Mouse (Mus musculus): ENCODE data around the gene Vps9d1. TPM values are rescaled to one million over a fixed set of nuclear protein-coding genes. Genes with fewer than 3 reads are reported as not detected.
A peak's percentile ranks its signal among the peaks of the same experiment; 100 is the strongest.

Gene Vps9d1
- 55.7 and 110 TPM in 2 replicates for polyA plus RNA-seq (2012; rRNA removed)

DNA sequence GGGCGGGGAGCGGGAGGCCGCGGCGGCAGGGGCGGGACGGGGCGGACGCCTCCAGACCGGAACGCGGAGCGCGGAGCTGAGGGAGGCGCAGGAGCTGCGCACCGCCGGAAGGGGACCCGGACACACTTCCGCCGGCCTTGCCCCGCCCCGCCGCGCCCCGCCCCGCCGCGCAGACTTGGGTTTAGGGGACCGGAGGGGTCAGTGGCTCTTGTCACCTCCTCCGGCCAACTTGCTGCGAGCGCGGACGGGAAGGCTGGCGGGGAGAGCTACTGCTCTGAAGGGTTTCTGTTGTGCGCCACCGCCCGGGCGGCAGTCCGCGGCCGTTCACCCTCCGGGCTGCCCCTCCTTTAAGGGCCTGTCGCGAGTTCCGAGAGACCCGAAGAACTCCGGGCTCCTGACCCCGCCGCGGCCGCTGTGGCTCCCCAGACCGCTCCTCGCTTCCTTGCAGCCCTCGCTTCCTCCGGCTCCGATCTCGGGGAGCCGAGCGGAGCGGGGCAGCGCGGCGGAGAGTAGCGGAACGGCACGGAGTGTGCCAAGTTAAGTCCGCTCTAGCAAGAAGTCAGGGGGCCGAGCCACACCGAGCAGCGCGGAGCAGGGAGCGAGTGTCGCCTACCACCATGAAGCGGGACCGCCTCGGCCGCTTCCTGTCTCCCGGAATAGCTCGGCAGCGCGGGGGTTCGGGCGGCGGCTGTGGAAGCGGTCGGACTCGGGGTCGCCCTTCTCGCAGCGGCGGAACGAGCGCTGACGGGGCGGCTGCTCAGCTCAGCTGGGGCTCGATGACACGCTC lies at the start of gene Vps9d1, which contains the start of gene Zfp276:
Gene Vps9d1, minus strand, starts transcription at position 250 of the 787 bp plus-strand sequence.
Gene Zfp276, plus strand, starts transcription at position 97 of the 787 bp plus-strand sequence.
- Histone ChIP-seq H3K36me3 (ENCODE audit: control insufficient read depth, insufficient read depth, low read length) (peaks cover 21% of the 10 kb centered on the region), H3K27ac (ENCODE audit: insufficient read depth, low read length) (peak within 1 kb of the TSS; percentile 78), H3K4me3 (ENCODE audit: extremely low read depth, insufficient read depth, insufficient read length) (peak within 1 kb of the TSS; percentile 92), H3K27me3 (ENCODE audit: control insufficient read depth, insufficient read depth, low read length) (no peaks in the 10 kb centered on the region), H3K4me1 (ENCODE audit: control insufficient read depth, insufficient read depth, insufficient read length) (peaks cover 10% of the 10 kb centered on the region)
- WGBS = 1% methylated on average over 94 of the region's 99 CpGs
- peak; percentile 56 to 77 for DNase-seq (ENCODE audit: low read depth in 1 of 2, low spot score in 2 of 2)
- no peak for TF ChIP-seq CTCF (IDR thresholded peaks at IDR 0.05; ENCODE audit: extremely low read depth, insufficient read depth, insufficient read length, insufficient replicate concordance)
- no peak for TF ChIP-seq POLR2A (IDR thresholded peaks at IDR 0.05; ENCODE audit: low read depth, low read length)

- no peak for DNase-seq (ENCODE audit: low read depth in 1 of 2, low spot score in 2 of 2)
- no peaks in the 10 kb centered on the region for H3K27me3 ChIP-seq (ENCODE audit: control insufficient read depth, insufficient read depth, low read length)
- H3K4me1 ChIP-seq (ENCODE audit: control insufficient read depth, insufficient read depth, insufficient read length) = no peaks in the 10 kb centered on the region
- H3K27ac ChIP-seq (ENCODE audit: insufficient read depth, low read length) = no peak overlapping the region
- H3K4me3 ChIP-seq (ENCODE audit: extremely low read depth, insufficient read depth, insufficient read length) = no peak overlapping the region
- TF ChIP-seq POLR2A (IDR thresholded peaks at IDR 0.05; ENCODE audit: low read depth, low read length) = no peak
- no peak for TF ChIP-seq CTCF (IDR thresholded peaks at IDR 0.05; ENCODE audit: extremely low read depth, insufficient read depth, insufficient read length, insufficient replicate concordance)
- H3K36me3 ChIP-seq (ENCODE audit: control insufficient read depth, insufficient read depth, low read length) = no peaks in the 10 kb centered on the region
- 89% methylated on average over 11 of the region's 11 CpGs for WGBS
Measured at GRCm38 (mm10) chr8:123298301-123298700, 44.2 kb upstream of the Vps9d1 start.

GRCm38 (mm10) chr8:123292785-123293184 lies 38.6 kb upstream of the Vps9d1 start:
- no peak overlapping the region for H3K27ac ChIP-seq (ENCODE audit: insufficient read depth, low read length)
- no peak for DNase-seq (ENCODE audit: low read depth in 1 of 2, low spot score in 2 of 2)
- WGBS = 94% methylated on average over 2 of the region's 2 CpGs

DNA sequence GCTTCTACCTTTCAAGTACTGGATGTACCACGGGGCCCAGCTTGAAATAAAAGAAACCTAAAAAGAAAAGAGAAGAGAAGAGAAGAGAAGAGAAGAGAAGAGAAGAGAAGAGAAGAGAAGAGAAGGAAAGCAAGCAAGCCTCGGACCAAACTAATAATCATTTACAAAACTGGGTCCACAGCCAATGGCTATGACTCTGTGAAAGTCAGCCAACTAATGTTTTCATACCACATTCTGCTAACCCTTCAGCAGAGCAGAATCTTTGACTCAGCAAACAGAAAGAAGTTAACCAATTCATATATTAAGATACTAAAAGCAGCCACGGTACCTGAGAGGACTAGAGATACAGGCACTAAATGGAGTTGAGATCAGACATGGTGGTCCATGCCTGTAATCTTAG lies 38.1 kb upstream of the Vps9d1 start:
- no peak overlapping the region for H3K27ac ChIP-seq (ENCODE audit: insufficient read depth, low read length)
- no peak overlapping the region for H3K4me3 ChIP-seq (ENCODE audit: extremely low read depth, insufficient read depth, insufficient read length)
- no peaks in the 10 kb centered on the region for H3K27me3 ChIP-seq (ENCODE audit: control insufficient read depth, insufficient read depth, low read length)
- no peaks in the 10 kb centered on the region for H3K36me3 ChIP-seq (ENCODE audit: control insufficient read depth, insufficient read depth, low read length)
- 85% methylated on average over 3 of the region's 3 CpGs for WGBS
- DNase-seq (ENCODE audit: low read depth in 1 of 2, low spot score in 2 of 2) = no peak
- H3K4me1 ChIP-seq (ENCODE audit: control insufficient read depth, insufficient read depth, insufficient read length) = no peaks in the 10 kb centered on the region
- TF ChIP-seq CTCF (IDR thresholded peaks at IDR 0.05; ENCODE audit: extremely low read depth, insufficient read depth, insufficient read length, insufficient replicate concordance) (no peak), POLR2A (IDR thresholded peaks at IDR 0.05; ENCODE audit: low read depth, low read length) (no peak)

More at GRCm38 (mm10) chr8:123292785-123293184, 38.6 kb upstream of the Vps9d1 start:
- Histone ChIP-seq H3K27me3 (ENCODE audit: control insufficient read depth, insufficient read depth, low read length) (no peaks in the 10 kb centered on the region), H3K36me3 (ENCODE audit: control insufficient read depth, insufficient read depth, low read length) (no peaks in the 10 kb centered on the region), H3K4me3 (ENCODE audit: extremely low read depth, insufficient read depth, insufficient read length) (no peak overlapping the region), H3K4me1 (ENCODE audit: control insufficient read depth, insufficient read depth, insufficient read length) (no peaks in the 10 kb centered on the region)
- TF ChIP-seq POLR2A (IDR thresholded peaks at IDR 0.05; ENCODE audit: low read depth, low read length) (no peak), CTCF (IDR thresholded peaks at IDR 0.05; ENCODE audit: extremely low read depth, insufficient read depth, insufficient read length, insufficient replicate concordance) (no peak)

- Histone ChIP-seq H3K4me1 (ENCODE audit: control insufficient read depth, insufficient read depth, insufficient read length) (no peaks in the 10 kb centered on the region), H3K27me3 (ENCODE audit: control insufficient read depth, insufficient read depth, low read length) (no peaks in the 10 kb centered on the region), H3K36me3 (ENCODE audit: control insufficient read depth, insufficient read depth, low read length) (no peaks in the 10 kb centered on the region), H3K27ac (ENCODE audit: insufficient read depth, low read length) (no peak overlapping the region), H3K4me3 (ENCODE audit: extremely low read depth, insufficient read depth, insufficient read length) (no peak overlapping the region)
- TF ChIP-seq POLR2A (IDR thresholded peaks at IDR 0.05; ENCODE audit: low read depth, low read length) (no peak), CTCF (IDR thresholded peaks at IDR 0.05; ENCODE audit: extremely low read depth, insufficient read depth, insufficient read length, insufficient replicate concordance) (no peak)
- no peak for DNase-seq (ENCODE audit: low read depth in 1 of 2, low spot score in 2 of 2)
- 89% methylated on average over 8 of the region's 8 CpGs for WGBS
Measured at GRCm38 (mm10) chr8:123291716-123292115, 37.6 kb upstream of the Vps9d1 start.

DNA sequence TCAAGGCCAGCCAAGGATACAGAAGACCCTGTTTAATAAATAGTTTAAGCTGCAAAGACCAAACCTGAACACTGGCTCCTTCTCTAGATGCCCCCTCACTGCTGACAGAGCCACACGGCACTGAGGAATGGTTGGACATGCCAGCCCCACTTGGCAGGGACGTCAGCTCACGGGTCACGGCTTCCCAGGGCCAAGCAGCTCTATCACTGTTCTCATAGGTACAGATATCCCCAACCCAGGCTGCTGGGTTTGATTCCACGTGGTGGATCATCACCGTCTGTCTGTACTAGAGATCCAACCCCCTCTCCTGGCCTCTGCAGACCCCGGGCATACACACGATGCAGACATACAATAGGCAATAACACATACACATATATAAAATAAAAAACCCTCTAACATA lies 36.5 kb upstream of the Vps9d1 start:
- no peak for TF ChIP-seq POLR2A (IDR thresholded peaks at IDR 0.05; ENCODE audit: low read depth, low read length)
- TF ChIP-seq CTCF (IDR thresholded peaks at IDR 0.05; ENCODE audit: extremely low read depth, insufficient read depth, insufficient read length, insufficient replicate concordance) = no peak
- WGBS = 97% methylated on average over 8 of the region's 8 CpGs
- Histone ChIP-seq H3K27ac (ENCODE audit: insufficient read depth, low read length) (no peak overlapping the region), H3K4me3 (ENCODE audit: extremely low read depth, insufficient read depth, insufficient read length) (no peak overlapping the region), H3K27me3 (ENCODE audit: control insufficient read depth, insufficient read depth, low read length) (no peaks in the 10 kb centered on the region), H3K4me1 (ENCODE audit: control insufficient read depth, insufficient read depth, insufficient read length) (no peaks in the 10 kb centered on the region), H3K36me3 (ENCODE audit: control insufficient read depth, insufficient read depth, low read length) (no peaks in the 10 kb centered on the region)
- DNase-seq (ENCODE audit: low read depth in 1 of 2, low spot score in 2 of 2) = no peak

- Histone ChIP-seq H3K36me3 (ENCODE audit: control insufficient read depth, insufficient read depth, low read length) (no peaks in the 10 kb centered on the region), H3K4me3 (ENCODE audit: extremely low read depth, insufficient read depth, insufficient read length) (no peak overlapping the region), H3K27me3 (ENCODE audit: control insufficient read depth, insufficient read depth, low read length) (no peaks in the 10 kb centered on the region), H3K4me1 (ENCODE audit: control insufficient read depth, insufficient read depth, insufficient read length) (no peaks in the 10 kb centered on the region), H3K27ac (ENCODE audit: insufficient read depth, low read length) (no peak overlapping the region)
- WGBS = 84% methylated on average over 4 of the region's 4 CpGs
- peak in 1 of 2 experiments; percentile 42 for DNase-seq (ENCODE audit: low read depth in 1 of 2, low spot score in 2 of 2)
- peak; percentile 27; the same call in 1 of the 2 replicates for TF ChIP-seq CTCF (IDR thresholded peaks at IDR 0.05; ENCODE audit: extremely low read depth, insufficient read depth, insufficient read length, insufficient replicate concordance)
- no peak for TF ChIP-seq POLR2A (IDR thresholded peaks at IDR 0.05; ENCODE audit: low read depth, low read length)
Measured at GRCm38 (mm10) chr8:123290166-123290565, 36.0 kb upstream of the Vps9d1 start.

Data from spleen, adult 2 months (tissue).